Mouse (Mus musculus) limb, embryonic 13.5 days (tissue): ENCODE measurements around the gene Hoxd3. TPM values are rescaled to one million over a fixed set of nuclear protein-coding genes. Genes with fewer than 3 reads are reported as not detected.

Source experiments
- ATAC-seq: fragments of 200-750 bp; cut with Nextera tagmentation; 2 replicates; pipeline ENCODE4 v1.8.0; 2017; ENCODE audit warnings: low read depth, moderate number of reproducible peaks, moderate TSS enrichment; ENCODE audit not compliant: low FRiP score
- H3K27ac ChIP-seq: fragments of 300-500 bp; sonication (generic); 2 replicates; pipeline ENCODE4 v1.5.1; 2015; ENCODE audit warnings: inconsistent platforms, mild to moderate bottlenecking, moderate library complexity
- H3K27me3 ChIP-seq: fragments of 300-500 bp; sonication (generic); 2 replicates; pipeline ENCODE4 v1.6.1; 2015; ENCODE audit warnings: mild to moderate bottlenecking, inconsistent platforms
- H3K36me3 ChIP-seq: fragments of 300-500 bp; sonication (generic); 2 replicates; pipeline ENCODE4 v1.6.1; 2015; ENCODE audit warnings: inconsistent platforms, mild to moderate bottlenecking, moderate library complexity
- H3K4me1 ChIP-seq: fragments of 300-500 bp; sonication (generic); 2 replicates; pipeline ENCODE4 v1.6.1; 2015; ENCODE audit warnings: inconsistent platforms
- H3K4me2 ChIP-seq: fragments of 300-500 bp; sonication (generic); replicated peaks from 2 replicates; pipeline ENCODE4 v1.6.1; 2015; ENCODE audit warnings: inconsistent platforms, mild to moderate bottlenecking, moderate library complexity
- H3K4me3 ChIP-seq: fragments of 300-500 bp; sonication (generic); 2 replicates; pipeline ENCODE4 v1.5.1; 2015; ENCODE audit warnings: moderate library complexity, mild to moderate bottlenecking, inconsistent platforms
- H3K9ac ChIP-seq: fragments of 300-500 bp; sonication (generic); 2 replicates; pipeline ENCODE4 v1.6.1; 2015; ENCODE audit warnings: mild to moderate bottlenecking, inconsistent platforms
- H3K9me3 ChIP-seq: fragments of 300-500 bp; sonication (generic); 2 replicates; pipeline ENCODE4 v1.6.1; 2016; ENCODE audit warnings: inconsistent platforms
- whole genome bisulfite sequencing: fragments of 180-500 bp; shearing (Covaris S2); methylation state at CpG from one replicate; pipeline ENCODE4 v1.1.7; 2015; 5-methylcytosine and 5-hydroxymethylcytosine counted together
- polyA plus RNA-seq: library from polyadenylated mRNA; unstranded; fragments of >200 nt; fragmentation: Nextera tagmentation; extraction: Ambion mirVana; gene quantifications from 2 replicates; pipeline ENCODE4 v1.2.1, GENCODE M21; 2015

Gene Hoxd3
- polyA plus RNA-seq, 1 experiment from 2014 or later: 0.84 TPM

DNA sequence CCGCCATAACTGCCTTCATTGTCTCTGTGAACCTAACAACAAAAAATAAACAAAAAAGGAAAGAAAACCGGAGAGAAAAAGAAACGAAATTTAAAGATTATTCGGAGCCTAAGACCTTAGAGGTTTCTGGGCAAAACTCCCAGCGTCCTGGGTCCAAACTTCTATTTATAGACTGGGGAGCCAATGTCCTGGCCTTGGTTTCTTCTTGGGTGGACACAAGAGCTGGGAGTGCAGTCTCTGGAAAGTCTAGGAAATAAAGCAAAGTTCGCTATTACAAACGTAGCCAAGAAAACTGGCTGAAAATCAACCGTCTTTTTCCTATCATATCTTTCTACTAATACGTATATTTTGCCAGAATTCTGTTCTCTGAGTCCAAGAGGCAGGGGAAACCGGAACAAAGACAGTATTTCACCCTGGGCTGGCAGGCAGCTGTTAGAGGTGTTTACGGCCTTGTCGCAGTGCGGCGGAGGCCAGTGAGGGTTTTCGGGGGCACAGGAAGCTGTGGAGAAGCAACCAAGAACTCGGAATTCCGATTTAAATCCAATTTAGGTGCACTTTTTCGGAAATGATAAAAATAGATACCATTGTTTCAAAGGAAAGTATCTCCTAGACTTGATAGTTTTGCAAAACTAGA, 2.5 kb downstream of the Hoxd3 start:
- H3K27me3 ChIP-seq: peaks cover 97% of the 10 kb centered on the region
- no peak overlapping the region for H3K27ac ChIP-seq
- peak overlapping the region; percentile 72 for H3K4me2 ChIP-seq
- no peak overlapping the region for H3K9ac ChIP-seq
- H3K4me1 ChIP-seq: peaks cover 27% of the 10 kb centered on the region
- no peaks in the 10 kb centered on the region for H3K9me3 ChIP-seq
- peak overlapping the region; percentile 11 for H3K4me3 ChIP-seq
- 4% methylated on average over 18 of the region's 18 CpGs for WGBS
- ATAC-seq: no peak
- no peaks in the 10 kb centered on the region for H3K36me3 ChIP-seq

GRCm38 (mm10) chr2:74714881-74715280, 3.2 kb downstream of the Hoxd3 start:
- Histone ChIP-seq H3K27ac (no peak overlapping the region), H3K4me2 (peak overlapping the region; percentile 72), H3K36me3 (no peaks in the 10 kb centered on the region), H3K4me1 (peaks cover 27% of the 10 kb centered on the region), H3K9me3 (no peaks in the 10 kb centered on the region), H3K27me3 (peaks cover 97% of the 10 kb centered on the region), H3K4me3 (peak overlapping the region; percentile 11; the same call in 1 of the 2 replicates), H3K9ac (0 out of 2 replicates have a peak overlapping the region, but pooled peaks have one; percentile 4)
- ATAC-seq: no peak
- WGBS: under 1% methylated on average over 14 of the region's 14 CpGs

DNA sequence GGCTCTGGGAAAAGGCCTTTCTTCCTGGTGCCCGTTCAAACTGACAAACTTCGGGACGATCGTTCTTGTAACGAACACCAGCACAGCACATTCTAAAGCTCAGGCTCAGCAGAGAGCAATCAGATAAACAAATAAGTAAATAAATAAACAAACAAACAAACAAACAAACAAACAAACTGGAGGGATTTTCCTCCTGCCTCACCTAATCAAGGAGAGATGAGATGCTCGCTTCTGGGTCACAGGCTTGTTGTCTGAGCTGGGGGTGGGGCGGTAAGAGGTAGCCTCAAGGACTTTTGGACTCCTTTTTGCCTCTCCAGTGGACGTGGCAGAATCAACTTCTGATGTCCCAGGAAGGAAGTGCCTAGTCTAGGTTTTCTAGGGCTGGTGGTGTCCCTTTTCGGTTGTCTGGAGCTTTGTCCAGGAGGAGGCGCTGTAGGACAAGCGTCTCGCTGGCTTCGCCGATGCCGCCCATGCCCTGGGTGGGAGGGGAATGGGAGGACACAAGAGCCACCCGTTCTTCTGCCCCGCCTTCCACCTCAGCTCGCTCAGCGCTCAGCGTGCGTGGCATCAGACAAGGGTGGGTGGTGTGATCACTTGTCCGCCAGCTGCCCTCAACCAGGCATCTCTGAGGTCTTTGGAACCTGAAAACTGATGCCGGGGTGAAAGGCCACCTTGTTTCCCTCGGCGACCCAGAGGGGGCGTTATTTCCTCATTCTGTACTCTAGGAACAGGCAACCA, 3.9 kb downstream of the Hoxd3 start:
- peak overlapping the region; percentile 34 for H3K4me3 ChIP-seq
- H3K36me3 ChIP-seq: no peaks in the 10 kb centered on the region
- H3K9me3 ChIP-seq: no peaks in the 10 kb centered on the region
- 3% methylated on average over 26 of the region's 26 CpGs for WGBS
- ATAC-seq: peak; percentile 62
- no peak overlapping the region for H3K27ac ChIP-seq
- peaks cover 27% of the 10 kb centered on the region for H3K4me1 ChIP-seq
- H3K9ac ChIP-seq: no peak overlapping the region
- peak overlapping the region; percentile 72 for H3K4me2 ChIP-seq
- peaks cover 97% of the 10 kb centered on the region for H3K27me3 ChIP-seq

GRCm38 (mm10) chr2:74720384-74720783, 8.7 kb downstream of the Hoxd3 start:
- Histone ChIP-seq H3K4me2 (no peak overlapping the region), H3K4me1 (peaks cover 21% of the 10 kb centered on the region), H3K9me3 (no peaks in the 10 kb centered on the region), H3K27me3 (peaks cover 100% of the 10 kb centered on the region), H3K36me3 (no peaks in the 10 kb centered on the region), H3K9ac (no peak overlapping the region), H3K27ac (no peak overlapping the region), H3K4me3 (no peak overlapping the region)
- no peak for ATAC-seq
- WGBS: 17% methylated on average over 2 of the region's 2 CpGs

- Histone ChIP-seq H3K9ac (no peak overlapping the region), H3K4me2 (no peak overlapping the region), H3K4me1 (peaks cover 19% of the 10 kb centered on the region), H3K27me3 (peaks cover 100% of the 10 kb centered on the region), H3K4me3 (no peak overlapping the region), H3K36me3 (no peaks in the 10 kb centered on the region), H3K9me3 (no peaks in the 10 kb centered on the region), H3K27ac (no peak overlapping the region)
- no peak for ATAC-seq
- 14% methylated on average over 5 of the region's 5 CpGs for WGBS
Observed at GRCm38 (mm10) chr2:74720955-74721491, 9.3 kb downstream of the Hoxd3 start.

DNA sequence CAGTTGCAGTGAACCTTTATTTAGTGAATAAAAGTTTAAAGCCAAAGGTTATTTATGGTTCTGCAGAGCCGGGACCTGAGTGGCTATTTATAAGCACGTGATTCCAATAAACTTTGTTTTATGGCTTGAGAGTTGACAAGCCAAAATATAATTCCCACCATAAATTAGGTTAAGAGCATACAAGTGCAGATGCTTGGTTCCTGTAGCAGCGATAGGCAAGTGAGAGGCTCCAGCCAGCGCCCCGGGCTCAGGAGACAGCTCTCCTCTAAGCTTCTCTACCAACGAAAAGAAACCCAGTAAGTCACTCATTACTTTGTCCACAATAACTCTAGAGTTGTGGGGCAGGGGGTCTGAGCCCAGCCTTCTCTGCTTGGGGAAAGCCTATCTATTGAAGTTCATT, 10.2 kb downstream of the Hoxd3 start:
- no peak overlapping the region for H3K27ac ChIP-seq
- H3K4me3 ChIP-seq: no peak overlapping the region
- H3K36me3 ChIP-seq: no peaks in the 10 kb centered on the region
- H3K9me3 ChIP-seq: no peaks in the 10 kb centered on the region
- no peak for ATAC-seq
- no peak overlapping the region for H3K9ac ChIP-seq
- peaks cover 15% of the 10 kb centered on the region for H3K4me1 ChIP-seq
- 5% methylated on average over 6 of the region's 6 CpGs for WGBS
- no peak overlapping the region for H3K4me2 ChIP-seq
- peaks cover 100% of the 10 kb centered on the region for H3K27me3 ChIP-seq

DNA sequence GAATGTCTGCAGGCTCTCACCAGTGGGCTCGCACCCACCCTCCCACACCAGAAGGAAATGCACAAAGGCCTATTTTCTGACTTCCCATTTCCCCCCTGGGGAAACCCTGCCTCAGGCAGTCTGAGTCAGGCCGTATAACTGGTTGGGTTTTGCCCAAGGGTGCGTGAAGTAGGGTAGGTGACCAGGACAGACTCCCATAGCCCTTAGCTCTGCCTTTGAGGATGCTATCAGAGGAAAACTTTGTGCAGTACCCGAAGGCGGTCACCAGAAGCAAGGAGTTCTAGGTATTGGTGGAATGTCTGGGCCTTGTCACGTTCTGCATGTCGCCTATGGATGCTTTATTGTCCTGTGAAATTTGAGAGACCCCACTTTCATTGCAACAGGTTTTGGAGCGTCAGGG, 11.2 kb downstream of the Hoxd3 start:
- no peak overlapping the region for H3K27ac ChIP-seq
- peaks cover 100% of the 10 kb centered on the region for H3K27me3 ChIP-seq
- no peak overlapping the region for H3K4me3 ChIP-seq
- H3K4me1 ChIP-seq: peaks cover 24% of the 10 kb centered on the region
- H3K36me3 ChIP-seq: no peaks in the 10 kb centered on the region
- no peak overlapping the region for H3K9ac ChIP-seq
- WGBS: 30% methylated on average over 8 of the region's 8 CpGs
- no peak overlapping the region for H3K4me2 ChIP-seq
- ATAC-seq: no peak
- no peaks in the 10 kb centered on the region for H3K9me3 ChIP-seq

DNA sequence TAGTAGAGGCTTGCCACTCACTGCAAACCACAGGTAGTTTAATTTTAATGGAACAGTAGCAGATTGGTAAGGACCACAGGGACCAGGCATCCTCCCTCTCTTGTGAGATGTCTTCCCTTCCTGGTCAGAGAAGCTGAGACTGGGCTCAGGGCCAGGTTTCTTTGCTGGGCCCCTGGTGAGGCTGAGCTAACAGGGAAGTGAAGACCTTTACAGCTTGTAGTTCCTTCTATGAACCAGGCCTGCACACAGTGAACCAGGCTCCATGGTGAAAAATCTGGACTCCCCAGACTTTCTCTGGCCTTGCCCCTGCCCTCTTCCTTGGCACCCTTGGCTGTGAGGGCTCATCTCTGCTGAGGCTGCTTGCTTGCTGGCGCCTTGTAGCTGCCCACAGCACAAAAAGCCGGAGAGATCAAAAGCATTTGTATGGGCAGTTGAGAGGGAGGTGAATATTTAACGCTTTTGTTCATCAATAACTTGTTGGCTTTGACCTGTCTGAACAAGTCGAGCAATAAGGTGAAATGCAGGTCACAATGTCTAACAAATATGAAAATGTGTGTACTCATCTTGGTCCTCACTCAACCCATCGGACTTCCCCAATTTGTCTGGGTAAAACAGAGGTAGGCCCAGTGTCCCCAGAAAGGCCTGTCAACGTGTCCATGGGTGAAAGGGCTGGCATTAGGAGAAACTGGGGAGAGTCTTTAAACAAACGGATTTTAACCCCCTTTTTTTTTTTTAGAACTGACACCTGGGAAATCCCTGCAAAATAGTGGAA, 12.7 kb downstream of the Hoxd3 start:
- Histone ChIP-seq H3K27ac (no peak overlapping the region), H3K4me2 (no peak overlapping the region), H3K27me3 (peaks cover 100% of the 10 kb centered on the region), H3K9me3 (no peaks in the 10 kb centered on the region), H3K4me3 (no peak overlapping the region), H3K36me3 (no peaks in the 10 kb centered on the region), H3K4me1 (peaks cover 27% of the 10 kb centered on the region), H3K9ac (no peak overlapping the region)
- no peak for ATAC-seq
- 44% methylated on average over 7 of the region's 7 CpGs for WGBS

DNA sequence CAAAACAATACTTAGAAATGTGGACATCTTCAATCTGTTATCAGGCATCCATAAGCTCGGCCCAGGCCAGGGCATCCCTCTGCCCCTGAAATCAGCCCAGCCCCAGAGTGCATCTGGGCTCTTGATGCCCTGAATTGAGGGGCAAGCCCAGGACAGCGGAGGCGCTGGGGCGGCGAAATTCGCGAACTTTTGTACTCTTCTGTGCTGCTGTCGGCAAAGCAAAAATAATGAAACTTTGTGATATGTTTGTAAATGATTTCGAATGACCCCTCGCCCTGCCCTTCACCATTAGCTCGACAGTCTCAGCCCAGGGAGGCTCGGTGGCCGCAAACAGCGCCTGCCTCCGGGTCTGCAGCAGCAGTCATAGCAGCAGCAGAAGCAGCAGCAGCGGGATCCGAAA, 13.4 kb downstream of the Hoxd3 start:
- Histone ChIP-seq H3K9ac (no peak overlapping the region), H3K4me1 (peaks cover 27% of the 10 kb centered on the region), H3K27me3 (peaks cover 98% of the 10 kb centered on the region), H3K36me3 (no peaks in the 10 kb centered on the region), H3K9me3 (no peaks in the 10 kb centered on the region), H3K4me3 (no peak overlapping the region), H3K4me2 (no peak overlapping the region), H3K27ac (no peak overlapping the region)
- no peak for ATAC-seq
- WGBS: 25% methylated on average over 17 of the region's 17 CpGs

DNA sequence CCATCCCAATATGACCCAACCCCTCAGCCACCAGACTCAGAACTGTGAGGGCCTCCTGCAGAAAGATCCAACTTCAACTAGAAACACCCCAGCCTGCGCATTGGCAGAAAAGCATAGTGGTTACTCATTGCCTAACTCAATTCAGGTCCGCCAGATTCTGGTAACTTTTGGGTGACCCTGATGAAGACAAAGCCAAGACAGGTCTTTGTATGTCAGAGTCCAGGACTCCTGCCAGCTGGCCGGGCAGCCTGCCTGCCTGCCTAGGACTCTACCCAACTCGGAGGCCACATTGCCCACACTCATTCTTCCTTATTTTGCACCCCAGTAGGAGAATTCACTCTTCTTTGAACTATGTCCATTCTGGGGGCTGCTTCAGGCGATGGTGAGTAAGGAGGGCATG, 14.8 kb downstream of the Hoxd3 start, which contains the start of gene Gm28230:
Gm28230 (plus strand) TSS at position 178 of the 400 bp plus-strand sequence.
- no peak within 1 kb of the TSS for H3K27ac ChIP-seq
- H3K4me3 ChIP-seq: peak within 1 kb of the TSS; percentile 38
- H3K9me3 ChIP-seq: no peaks in the 10 kb centered on the region
- peaks cover 19% of the 10 kb centered on the region for H3K4me1 ChIP-seq
- no peak for ATAC-seq
- peaks cover 98% of the 10 kb centered on the region for H3K27me3 ChIP-seq
- 35% methylated on average over 5 of the region's 5 CpGs for WGBS
- peak within 1 kb of the TSS; percentile 66 for H3K4me2 ChIP-seq
- no peaks in the 10 kb centered on the region for H3K36me3 ChIP-seq
- peak within 1 kb of the TSS; percentile 53 for H3K9ac ChIP-seq

- no peak for ATAC-seq
- H3K27ac ChIP-seq: no peak overlapping the region
- peak overlapping the region; percentile 38 for H3K4me3 ChIP-seq
- no peaks in the 10 kb centered on the region for H3K9me3 ChIP-seq
- H3K36me3 ChIP-seq: no peaks in the 10 kb centered on the region
- 3% methylated on average over 43 of the region's 43 CpGs for WGBS
- H3K4me2 ChIP-seq: peak overlapping the region; percentile 66
- H3K9ac ChIP-seq: peak overlapping the region; percentile 53
- H3K27me3 ChIP-seq: peaks cover 98% of the 10 kb centered on the region
- peaks cover 14% of the 10 kb centered on the region for H3K4me1 ChIP-seq
Observed at GRCm38 (mm10) chr2:74726973-74727639, 15.4 kb downstream of the Hoxd3 start.
